Comparison of ENCODE assay signal across 15 mouse cellular contexts in the genomic region with DNA sequence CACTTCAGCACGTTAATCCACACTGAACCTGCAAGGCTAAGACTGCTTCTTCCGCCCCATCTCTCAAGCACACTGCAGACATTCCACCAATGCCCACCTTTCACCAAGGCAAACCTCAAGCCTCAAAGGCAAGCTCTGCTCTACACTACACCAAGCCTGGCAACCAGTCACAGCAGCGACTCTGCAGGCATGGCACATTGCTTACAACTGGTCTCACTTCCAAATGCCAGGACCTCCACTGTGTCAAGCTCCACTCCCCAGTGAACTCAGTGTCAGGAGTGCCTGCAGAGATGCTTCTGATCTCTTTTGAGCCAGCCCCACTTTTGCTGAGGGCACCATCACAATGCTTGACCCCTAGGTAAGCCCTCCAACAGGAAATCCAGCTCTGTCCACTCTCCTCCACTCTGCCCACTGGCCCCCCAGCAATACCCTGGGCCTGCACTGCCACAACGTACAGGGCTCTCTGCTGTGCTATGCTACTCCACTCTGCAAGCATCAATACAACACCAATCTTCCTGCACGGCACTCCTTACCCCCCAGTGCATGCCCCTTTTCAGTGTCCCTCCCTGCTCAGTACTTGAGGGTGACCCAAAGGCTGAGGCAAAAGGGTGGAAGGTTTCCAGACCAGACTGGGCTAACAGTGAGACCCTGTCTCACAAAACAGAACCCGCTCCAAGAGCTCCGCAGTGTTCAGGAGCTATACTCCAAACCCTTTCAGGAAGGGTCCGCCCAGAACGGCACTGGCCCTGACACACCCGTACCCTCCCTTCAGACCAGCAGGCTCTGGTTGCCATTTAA. TPM values are rescaled to one million over a fixed set of nuclear protein-coding genes. Genes with fewer than 3 reads are reported as not detected.
A peak's percentile ranks its signal among the peaks of the same experiment; 100 is the strongest.
DNase-seq lines count a peak whose midpoint lies in the region; ATAC-seq and TF ChIP-seq lines count a peak whose summit lies in the region.
"Had no signal": no experiment of that assay in that cellular context is flagged by ENCODE, and none has a peak within 500 bp of the region (broad histone marks: within the 10 kb centered on the region; RNA-seq: fewer than 3 reads in every experiment).

No protein-coding gene starts in this region.

- no peaks in the 10 kb centered on the region for H3K27me3 ChIP-seq in heart, embryonic 16.5 days (ENCODE audit: control insufficient read depth, insufficient read depth, low read length)
- no peaks in the 10 kb centered on the region for H3K27me3 ChIP-seq in heart, embryonic 11.5 days (ENCODE audit: control insufficient read depth, insufficient read depth, low read length)
- no peaks in the 10 kb centered on the region for H3K27me3 ChIP-seq in E14TG2a.4 (ENCODE audit: insufficient read depth, low read length)
- no peaks in the 10 kb centered on the region for H3K27me3 ChIP-seq in forebrain, embryonic 14.5 days (replicated peaks; ENCODE audit: control insufficient read depth, insufficient read depth, low read length)
- H3K27me3 ChIP-seq in hindbrain, postnatal 0 days (ENCODE audit: insufficient read depth, low read length): no peaks in the 10 kb centered on the region

- H3K36me3 ChIP-seq in heart, embryonic 16.5 days (ENCODE audit: control insufficient read depth, insufficient read depth): peaks cover 12% of the 10 kb centered on the region
- H3K36me3 ChIP-seq in heart, embryonic 11.5 days (ENCODE audit: control insufficient read depth, insufficient read depth, low read length): peaks cover 4% of the 10 kb centered on the region; the same call in 1 of the 2 replicates
- peaks cover 61% of the 10 kb centered on the region for H3K36me3 ChIP-seq in E14TG2a.4 (ENCODE audit: insufficient read depth, low read length)
- peaks cover 49% of the 10 kb centered on the region for H3K36me3 ChIP-seq in forebrain, embryonic 14.5 days (ENCODE audit: control insufficient read depth, insufficient read depth, low read length)
- 0 out of 2 replicates have a peak, but pooled peaks cover 4% of the 10 kb centered on the region for H3K36me3 ChIP-seq in hindbrain, postnatal 0 days (ENCODE audit: insufficient read depth, low read length)

- no peak for TF ChIP-seq CTCF in E14TG2a.4 (conservative IDR thresholded peaks at IDR 0.05; ENCODE audit: low read length)
- TF ChIP-seq CTCF in hindbrain, postnatal 0 days (IDR thresholded peaks at IDR 0.05; ENCODE audit: low read depth): no peak

- 0 out of 2 replicates have a peak, but pooled peaks have one; percentile 40 for ATAC-seq in heart, embryonic 16.5 days (replicated peaks; ENCODE audit: extremely low read depth, insufficient read depth, low FRiP score)
- no peak for ATAC-seq in heart, embryonic 11.5 days (replicated peaks; ENCODE audit: insufficient number of reproducible peaks, low FRiP score, low TSS enrichment)
- no peak for ATAC-seq in forebrain, embryonic 14.5 days
- peak; percentile 10; the same call in 1 of the 2 replicates for ATAC-seq in hindbrain, postnatal 0 days
- ATAC-seq in frontal cortex, adult (ENCODE audit: low TSS enrichment): no peak
- ATAC-seq in CD4-positive, CD25-positive, alpha-beta regulatory T cell, adult 4 months: no peak
- ATAC-seq: inflammation-experienced regulatory T-cells, adult 6 months had no signal

- peaks cover 4% of the 10 kb centered on the region for H3K4me1 ChIP-seq in heart, embryonic 16.5 days (ENCODE audit: control insufficient read depth, insufficient read depth, low read length)
- H3K4me1 ChIP-seq in heart, embryonic 11.5 days (ENCODE audit: control insufficient read depth, insufficient read depth, low read length): 0 out of 2 replicates have a peak, but pooled peaks cover 6% of the 10 kb centered on the region
- H3K4me1 ChIP-seq in E14TG2a.4 (replicated peaks; ENCODE audit: low read depth, low read length): peaks cover 53% of the 10 kb centered on the region
- peaks cover 46% of the 10 kb centered on the region for H3K4me1 ChIP-seq in forebrain, embryonic 14.5 days (ENCODE audit: control insufficient read depth, insufficient read depth, low read length)
- H3K4me1 ChIP-seq in hindbrain, postnatal 0 days (ENCODE audit: insufficient read depth, low read length): peaks cover 8% of the 10 kb centered on the region

- no peak overlapping the region for H3K27ac ChIP-seq in heart, embryonic 16.5 days (ENCODE audit: low read length)
- no peak overlapping the region for H3K27ac ChIP-seq in heart, embryonic 11.5 days (ENCODE audit: low read depth, low read length)
- H3K27ac ChIP-seq in forebrain, embryonic 14.5 days (ENCODE audit: low read depth, low read length): no peak overlapping the region; the same call in 1 of the 2 replicates
- no peak overlapping the region for H3K27ac ChIP-seq in hindbrain, postnatal 0 days
- H3K27ac ChIP-seq: kidney, postnatal 0 days; macrophage had no signal

- WGBS in heart, embryonic 16.5 days: 80% methylated on average over 10 of the region's 10 CpGs
- 79% methylated on average over 10 of the region's 10 CpGs for WGBS in heart, embryonic 11.5 days (ENCODE audit: insufficient replicate concordance)
- WGBS in forebrain, embryonic 14.5 days: 81% methylated on average over 10 of the region's 10 CpGs
- 79% methylated on average over 10 of the region's 10 CpGs for WGBS in hindbrain, postnatal 0 days

- no peak overlapping the region for H3K4me3 ChIP-seq in heart, embryonic 16.5 days (ENCODE audit: low read length)
- H3K4me3 ChIP-seq in heart, embryonic 11.5 days (ENCODE audit: low read depth, low read length): no peak overlapping the region
- 0 out of 2 replicates have a peak overlapping the region, but pooled peaks have one; percentile 21 for H3K4me3 ChIP-seq in E14TG2a.4 (replicated peaks; ENCODE audit: low read length)
- H3K4me3 ChIP-seq in forebrain, embryonic 14.5 days (ENCODE audit: low read depth, low read length): no peak overlapping the region
- H3K4me3 ChIP-seq in hindbrain, postnatal 0 days (ENCODE audit: low read length): no peak overlapping the region

- H3K4me2 ChIP-seq in heart, embryonic 16.5 days (ENCODE audit: low read depth, low read length): no peak overlapping the region
- no peak overlapping the region for H3K4me2 ChIP-seq in heart, embryonic 11.5 days
- H3K4me2 ChIP-seq in forebrain, embryonic 14.5 days (ENCODE audit: low read length): peak overlapping the region; percentile 21; the same call in 1 of the 2 replicates
- H3K4me2 ChIP-seq in hindbrain, postnatal 0 days (ENCODE audit: low read depth, low read length): no peak overlapping the region

- no peak overlapping the region for H3K9ac ChIP-seq in heart, embryonic 16.5 days (ENCODE audit: low read length)
- no peak overlapping the region for H3K9ac ChIP-seq in heart, embryonic 11.5 days (ENCODE audit: low read depth, low read length)
- peak overlapping the region; percentile 21 for H3K9ac ChIP-seq in forebrain, embryonic 14.5 days (ENCODE audit: low read length)
- no peak overlapping the region for H3K9ac ChIP-seq in hindbrain, postnatal 0 days (replicated peaks; ENCODE audit: low read length)

- no peak for DNase-seq in forebrain, embryonic 14.5 days (ENCODE audit: low spot score)
- DNase-seq in hindbrain, postnatal 0 days (ENCODE audit: low spot score): no peak
- DNase-seq in Muller cell, postnatal 12 days (ENCODE audit: inconsistent ontology term): no peak
- DNase-seq: adrenal gland, postnatal 14 days; gastrocnemius, postnatal 14 days; layer of hippocampus, adult 9-11 months had no signal

- no peaks in the 10 kb centered on the region for H3K9me3 ChIP-seq in heart, embryonic 16.5 days (replicated peaks; ENCODE audit: control insufficient read depth, low read length)
- no peaks in the 10 kb centered on the region for H3K9me3 ChIP-seq in heart, embryonic 11.5 days (replicated peaks; ENCODE audit: control insufficient read depth, low read length)
- no peaks in the 10 kb centered on the region for H3K9me3 ChIP-seq in E14TG2a.4 (ENCODE audit: low read length)
- H3K9me3 ChIP-seq in forebrain, embryonic 14.5 days (replicated peaks; ENCODE audit: control insufficient read depth, low read length): no peaks in the 10 kb centered on the region
- no peaks in the 10 kb centered on the region for H3K9me3 ChIP-seq in hindbrain, postnatal 0 days (ENCODE audit: low read length)
- H3K9me3 ChIP-seq: G1E had no signal

RNA-seq across cellular contexts. Expression of gene Tmem131l, which starts 6.8 kb away (rescaled TPM):
- 35.5 and 47.8 TPM in 2 replicates for polyA plus RNA-seq in heart, embryonic 16.5 days (2015; fragmentation: Nextera tagmentation; extraction: Ambion mirVana)
- polyA plus RNA-seq in heart, embryonic 11.5 days (2014; fragmentation: Nextera tagmentation; extraction: Ambion mirVana): 27.8 and 35.0 TPM in 2 replicates
- polyA plus RNA-seq in forebrain, embryonic 14.5 days (2014; fragmentation: Nextera tagmentation; extraction: Ambion mirVana): 123 and 131 TPM in 2 replicates
- total RNA-seq in hindbrain, postnatal 0 days (2014; rRNA removed): 28.4 and 33.2 TPM in 2 replicates
- polyA plus RNA-seq in hindbrain, postnatal 0 days (2015; fragmentation: Nextera tagmentation; extraction: Ambion mirVana): 18.6 and 20.5 TPM in 2 replicates
- polyA plus RNA-seq in CD4-positive, CD25-positive, alpha-beta regulatory T cell, adult 4 months (2017; shearing (Covaris generic)): 10 to 100 TPM; 41.2 to 45.2 TPM

Comparison
In these comparisons a context has a peak if more than half of its experiments do, and no peak if none do; other contexts are left out.
1. ATAC-seq: peak in heart, embryonic 16.5 days (single experiment) and hindbrain, postnatal 0 days (single experiment); none in heart, embryonic 11.5 days (single experiment), forebrain, embryonic 14.5 days (single experiment), frontal cortex, adult (single experiment) and CD4-positive, CD25-positive, alpha-beta regulatory T cell, adult 4 months (single experiment).